Mouse (Mus musculus): ENCODE data around the gene Arap2. TPM values are rescaled to one million over a fixed set of nuclear protein-coding genes. Genes with fewer than 3 reads are reported as not detected.

Arap2 gene
- polyA plus RNA-seq, 1 experiment, result 12.0 TPM

DNA sequence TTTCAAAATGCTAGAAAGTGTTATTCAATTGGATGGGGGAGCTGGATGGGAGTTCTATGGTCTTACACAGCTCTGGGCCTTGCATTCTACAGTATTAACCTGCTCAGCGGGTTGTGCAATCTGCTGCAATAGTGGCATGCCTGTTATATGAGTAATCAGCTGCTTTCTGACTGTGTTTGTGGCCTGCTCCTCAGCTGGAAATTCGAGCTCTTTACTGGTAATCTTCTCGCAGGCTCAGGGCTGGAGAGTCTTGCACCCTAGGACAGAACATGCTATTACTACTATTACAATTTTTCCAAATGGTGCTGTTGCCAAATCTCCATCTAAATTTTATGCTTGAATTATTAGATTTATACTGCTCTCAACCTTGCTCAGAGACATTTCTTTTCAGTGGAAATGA, 20.9 kb upstream of the Arap2 start:
- no peaks in the 10 kb centered on the region for H3K4me1 ChIP-seq (replicated peaks; ENCODE audit: control insufficient read depth, insufficient read depth, low read length)
- no peak overlapping the region for H3K4me3 ChIP-seq (ENCODE audit: control insufficient read depth, insufficient read depth, low read length)
- no peaks in the 10 kb centered on the region for H3K36me3 ChIP-seq (ENCODE audit: control insufficient read depth, insufficient read depth, low read length)
- H3K27ac ChIP-seq (ENCODE audit: control insufficient read depth, insufficient read depth, low read length), result no peak overlapping the region
- TF ChIP-seq POLR2A (IDR thresholded peaks at IDR 0.05; ENCODE audit: control insufficient read depth, extremely low read depth, insufficient read depth, low read length, poor library complexity), result no peak
- no peak for TF ChIP-seq CTCF (IDR thresholded peaks at IDR 0.05; ENCODE audit: borderline replicate concordance, control insufficient read depth, extremely low read depth, insufficient read depth, low read length, poor library complexity)
- DNase-seq, result no peak
- 94% methylated on average over 3 of the region's 3 CpGs for WGBS
- no peaks in the 10 kb centered on the region for H3K27me3 ChIP-seq (ENCODE audit: control insufficient read depth, insufficient read depth, low read length)

DNA sequence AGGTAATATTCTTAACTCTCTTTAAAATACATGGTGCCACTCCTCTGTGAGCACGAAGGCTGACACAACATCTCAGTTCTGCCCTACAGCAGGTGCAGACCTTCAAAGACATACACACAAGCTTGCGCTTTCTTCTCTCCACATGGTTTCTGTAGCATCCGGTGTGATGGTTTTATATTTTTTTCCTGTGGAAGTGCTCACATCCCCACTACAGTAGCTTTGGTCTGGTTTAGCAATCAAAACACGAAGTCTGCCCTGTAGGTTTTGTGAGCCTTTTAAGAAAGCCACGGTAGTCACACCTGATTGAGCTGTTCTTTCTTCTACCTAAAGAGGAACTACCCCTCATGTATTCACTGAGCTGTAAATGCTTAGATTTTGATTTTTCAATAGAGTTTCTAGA, 12.7 kb upstream of the Arap2 start:
- Histone ChIP-seq H3K36me3 (ENCODE audit: control insufficient read depth, insufficient read depth, low read length) (no peaks in the 10 kb centered on the region), H3K4me3 (ENCODE audit: control insufficient read depth, insufficient read depth, low read length) (no peak overlapping the region), H3K27ac (ENCODE audit: control insufficient read depth, insufficient read depth, low read length) (no peak overlapping the region; the same call in 1 of the 2 replicates), H3K4me1 (replicated peaks; ENCODE audit: control insufficient read depth, insufficient read depth, low read length) (peaks cover 7% of the 10 kb centered on the region), H3K27me3 (ENCODE audit: control insufficient read depth, insufficient read depth, low read length) (no peaks in the 10 kb centered on the region)
- peak; percentile 71 for DNase-seq
- 2% methylated on average over 5 of the region's 5 CpGs for WGBS
- TF ChIP-seq CTCF (IDR thresholded peaks at IDR 0.05; ENCODE audit: borderline replicate concordance, control insufficient read depth, extremely low read depth, insufficient read depth, low read length, poor library complexity), result no peak
- no peak for TF ChIP-seq POLR2A (IDR thresholded peaks at IDR 0.05; ENCODE audit: control insufficient read depth, extremely low read depth, insufficient read depth, low read length, poor library complexity)

DNA sequence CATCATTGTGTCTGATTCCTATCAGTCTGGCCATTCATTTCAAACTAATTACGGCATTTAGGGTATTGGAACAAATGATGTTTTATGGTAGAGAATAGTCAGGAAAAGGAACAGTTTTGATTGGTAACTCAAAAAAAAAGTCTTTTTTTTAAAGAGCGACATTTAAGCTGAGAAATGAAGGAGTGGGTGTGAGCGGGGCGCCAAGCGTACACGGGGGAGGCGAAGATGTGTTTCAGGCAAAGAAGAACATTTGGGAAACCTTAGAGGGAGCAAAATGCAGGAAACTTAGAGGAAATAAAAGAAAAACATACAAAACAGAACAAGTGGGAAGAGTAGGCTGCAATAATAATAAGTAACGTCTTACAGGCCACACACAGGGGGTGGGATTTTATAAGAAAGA, 11.8 kb upstream of the Arap2 start:
- Histone ChIP-seq H3K27me3 (ENCODE audit: control insufficient read depth, insufficient read depth, low read length) (no peaks in the 10 kb centered on the region), H3K27ac (ENCODE audit: control insufficient read depth, insufficient read depth, low read length) (no peak overlapping the region), H3K4me1 (replicated peaks; ENCODE audit: control insufficient read depth, insufficient read depth, low read length) (peaks cover 7% of the 10 kb centered on the region), H3K36me3 (ENCODE audit: control insufficient read depth, insufficient read depth, low read length) (no peaks in the 10 kb centered on the region), H3K4me3 (ENCODE audit: control insufficient read depth, insufficient read depth, low read length) (no peak overlapping the region)
- 93% methylated on average over 8 of the region's 8 CpGs for WGBS
- DNase-seq, result no peak
- no peak for TF ChIP-seq CTCF (IDR thresholded peaks at IDR 0.05; ENCODE audit: borderline replicate concordance, control insufficient read depth, extremely low read depth, insufficient read depth, low read length, poor library complexity)
- TF ChIP-seq POLR2A (IDR thresholded peaks at IDR 0.05; ENCODE audit: control insufficient read depth, extremely low read depth, insufficient read depth, low read length, poor library complexity), result no peak

DNA sequence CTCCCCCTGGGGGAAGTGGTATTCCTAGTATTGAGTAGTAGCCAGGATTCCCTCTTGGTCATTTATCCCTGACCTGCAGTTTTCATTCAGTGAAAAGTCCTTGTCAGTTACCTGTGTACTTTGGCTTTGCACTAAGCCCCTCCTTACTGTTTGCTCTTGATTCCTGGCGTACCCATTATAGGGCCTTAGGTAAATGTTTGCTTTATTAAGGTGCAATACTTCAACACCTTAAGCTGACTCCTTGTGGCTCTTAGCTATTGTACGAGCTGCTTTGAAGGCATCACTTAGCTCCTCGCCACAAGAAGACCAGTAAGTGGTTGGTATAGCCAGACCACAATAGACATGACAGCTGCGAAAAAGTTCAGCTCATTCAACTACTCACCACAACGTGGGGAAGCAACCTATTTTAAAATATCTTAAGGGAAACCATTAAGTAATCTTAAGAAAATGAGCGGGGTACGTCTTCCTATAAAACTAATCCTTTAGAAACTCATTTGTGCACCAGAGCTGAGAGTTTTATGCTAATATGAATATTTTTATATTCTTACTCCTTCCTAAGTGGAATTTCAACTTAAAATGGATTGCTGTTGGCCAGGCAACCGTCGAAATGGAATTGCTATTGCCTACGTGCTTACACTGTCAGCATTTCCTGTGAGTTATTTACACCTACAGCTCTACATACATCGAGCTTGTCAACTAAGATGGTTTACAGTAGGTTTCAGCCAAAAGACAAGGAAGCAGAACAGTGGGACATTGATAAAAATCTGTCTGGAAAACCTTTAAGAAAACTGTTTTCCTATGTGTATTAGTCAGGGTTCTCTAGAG, 6.0 kb upstream of the Arap2 start:
- WGBS, result 13% methylated on average over 11 of the region's 11 CpGs
- TF ChIP-seq POLR2A (IDR thresholded peaks at IDR 0.05; ENCODE audit: control insufficient read depth, extremely low read depth, insufficient read depth, low read length, poor library complexity) (no peak), CTCF (IDR thresholded peaks at IDR 0.05; ENCODE audit: borderline replicate concordance, control insufficient read depth, extremely low read depth, insufficient read depth, low read length, poor library complexity) (no peak)
- Histone ChIP-seq H3K36me3 (ENCODE audit: control insufficient read depth, insufficient read depth, low read length) (no peaks in the 10 kb centered on the region), H3K27me3 (ENCODE audit: control insufficient read depth, insufficient read depth, low read length) (no peaks in the 10 kb centered on the region), H3K4me3 (ENCODE audit: control insufficient read depth, insufficient read depth, low read length) (no peak overlapping the region), H3K27ac (ENCODE audit: control insufficient read depth, insufficient read depth, low read length) (no peak overlapping the region), H3K4me1 (replicated peaks; ENCODE audit: control insufficient read depth, insufficient read depth, low read length) (peaks cover 4% of the 10 kb centered on the region)
- no peak for DNase-seq

DNA sequence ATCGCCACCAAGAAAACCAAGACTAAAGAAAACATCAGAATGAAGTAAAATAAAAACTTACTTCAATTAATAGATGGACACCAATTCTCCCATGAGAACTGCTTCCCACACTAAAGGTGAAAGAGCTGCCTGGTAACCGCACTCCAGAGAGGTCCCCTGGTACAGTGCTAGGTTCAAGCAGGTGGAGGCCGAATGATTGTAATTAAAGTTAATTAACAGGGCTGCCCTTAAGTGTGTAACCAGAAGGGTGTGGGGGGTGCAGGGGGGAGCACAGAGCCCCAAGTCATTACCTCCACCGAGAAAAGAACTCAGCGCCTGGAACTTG, 538 bp downstream of the Arap2 start:
- 10% methylated on average over 5 of the region's 5 CpGs for WGBS
- H3K4me3 ChIP-seq (ENCODE audit: control insufficient read depth, insufficient read depth, low read length), result peak overlapping the region; percentile 79
- no peak for DNase-seq
- TF ChIP-seq POLR2A (IDR thresholded peaks at IDR 0.05; ENCODE audit: control insufficient read depth, extremely low read depth, insufficient read depth, low read length, poor library complexity), result no peak
- TF ChIP-seq CTCF (IDR thresholded peaks at IDR 0.05; ENCODE audit: borderline replicate concordance, control insufficient read depth, extremely low read depth, insufficient read depth, low read length, poor library complexity), result no peak
- peaks cover 21% of the 10 kb centered on the region for H3K4me1 ChIP-seq (replicated peaks; ENCODE audit: control insufficient read depth, insufficient read depth, low read length)
- peak overlapping the region; percentile 21 for H3K27ac ChIP-seq (ENCODE audit: control insufficient read depth, insufficient read depth, low read length)
- H3K27me3 ChIP-seq (ENCODE audit: control insufficient read depth, insufficient read depth, low read length), result no peaks in the 10 kb centered on the region
- no peaks in the 10 kb centered on the region for H3K36me3 ChIP-seq (ENCODE audit: control insufficient read depth, insufficient read depth, low read length)

DNA sequence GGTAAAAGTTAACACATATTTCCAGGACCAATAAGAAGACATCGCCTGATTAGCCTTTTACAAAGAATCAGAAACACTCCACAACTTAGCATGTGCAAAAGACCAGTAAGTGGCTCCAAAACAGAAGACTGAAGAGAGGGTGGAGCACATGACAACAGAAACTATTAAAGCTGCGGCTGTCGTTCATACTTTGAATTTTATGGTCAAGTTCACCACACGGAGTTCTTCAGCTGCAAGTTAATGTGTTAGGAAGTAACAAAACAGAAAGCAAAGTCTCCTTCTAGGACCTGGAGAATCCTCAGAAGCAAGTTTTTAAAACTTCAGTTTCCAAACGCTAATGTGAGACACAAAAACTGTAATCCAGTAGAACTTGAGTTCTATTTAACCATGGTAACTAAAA, 1.8 kb downstream of the Arap2 start:
- Histone ChIP-seq H3K36me3 (ENCODE audit: control insufficient read depth, insufficient read depth, low read length) (no peaks in the 10 kb centered on the region), H3K27me3 (ENCODE audit: control insufficient read depth, insufficient read depth, low read length) (no peaks in the 10 kb centered on the region), H3K27ac (ENCODE audit: control insufficient read depth, insufficient read depth, low read length) (no peak overlapping the region), H3K4me1 (replicated peaks; ENCODE audit: control insufficient read depth, insufficient read depth, low read length) (peaks cover 25% of the 10 kb centered on the region), H3K4me3 (ENCODE audit: control insufficient read depth, insufficient read depth, low read length) (no peak overlapping the region)
- WGBS, result 33% methylated on average over 5 of the region's 5 CpGs
- TF ChIP-seq POLR2A (IDR thresholded peaks at IDR 0.05; ENCODE audit: control insufficient read depth, extremely low read depth, insufficient read depth, low read length, poor library complexity), result no peak
- no peak for TF ChIP-seq CTCF (IDR thresholded peaks at IDR 0.05; ENCODE audit: borderline replicate concordance, control insufficient read depth, extremely low read depth, insufficient read depth, low read length, poor library complexity)
- DNase-seq, result no peak

All from thymus, adult 2 months (tissue).